Mouse (Mus musculus): ENCODE results near the gene Hspa12b.

GRCm38 (mm10) chr2:131166172-131166571 lies 39.1 kb downstream of the Hspa12b start:
- TF ChIP-seq CTCF (IDR thresholded peaks at IDR 0.05; ENCODE audit: borderline replicate concordance, insufficient read depth, low read depth, low read length) (no peak), POLR2A (IDR thresholded peaks at IDR 0.05; ENCODE audit: borderline replicate concordance, insufficient read depth, low read length) (no peak)

All from cerebellum, adult 2 months (tissue).